ENCODE assay signal across 8 mouse cellular contexts in the genomic region with DNA sequence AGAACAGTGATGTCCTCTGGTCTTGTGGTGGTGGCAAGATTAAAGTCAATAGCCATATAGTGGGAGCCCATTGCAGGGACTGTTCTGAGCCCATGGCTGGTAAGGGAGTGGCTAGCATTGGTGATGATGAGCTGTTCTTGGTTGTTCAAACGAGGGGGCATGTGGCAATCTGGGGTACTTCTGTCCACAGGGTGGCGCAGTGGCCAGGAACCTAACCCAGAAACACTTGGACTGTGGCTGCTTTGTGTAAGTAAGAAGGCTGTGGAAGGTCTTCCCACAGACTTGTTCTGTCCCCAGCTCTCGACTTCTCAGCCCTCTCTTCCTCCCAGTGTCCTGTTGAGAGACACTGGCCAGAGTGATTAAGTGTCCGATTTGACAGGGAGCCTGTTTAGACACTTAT. TPM values are rescaled to one million over a fixed set of nuclear protein-coding genes. Genes with fewer than 3 reads are reported as not detected.
DNase-seq lines count a peak whose midpoint lies in the region; ATAC-seq and TF ChIP-seq lines count a peak whose summit lies in the region.

No protein-coding gene starts in this region.

- 21% methylated on average over 4 of the region's 4 CpGs for WGBS in forebrain, embryonic 15.5 days
- WGBS in intestine, postnatal 0 days = 17% methylated on average over 4 of the region's 4 CpGs
- WGBS in lung, embryonic 16.5 days = 16% methylated on average over 4 of the region's 4 CpGs

- no peak overlapping the region for H3K4me2 ChIP-seq in CH12.LX (ENCODE audit: insufficient read depth, low read depth, poor library complexity, severe bottlenecking)
- peak overlapping the region; percentile 21 for H3K4me2 ChIP-seq in forebrain, embryonic 15.5 days (replicated peaks)
- no peak overlapping the region; the same call in 1 of the 2 replicates for H3K4me2 ChIP-seq in intestine, postnatal 0 days (replicated peaks; ENCODE audit: low read depth)
- H3K4me2 ChIP-seq in lung, embryonic 16.5 days (ENCODE audit: low read depth, low read length) = peak overlapping the region; percentile 18; the same call in 1 of the 2 replicates

- peak; percentile 58 for DNase-seq in 416B (ENCODE audit: low read depth)
- peak; percentile 46 for DNase-seq in CH12.LX (ENCODE audit: extremely low read depth)
- DNase-seq in cerebellum, adult 11-12 months = peak; percentile 28
- DNase-seq in right cerebral cortex, adult 2 months (ENCODE audit: low spot score in 2 of 2) = peak; percentile 56 to 75
- no peak for DNase-seq in gastrocnemius, adult 8-10 months (ENCODE audit: low spot score in 2 of 2)

- no peak overlapping the region for H3K4me3 ChIP-seq in CH12.LX (replicated peaks in 1 of 3; ENCODE audit: low read depth in 2 of 3, low read length in 2 of 3, poor library complexity in 1 of 3)
- H3K4me3 ChIP-seq in forebrain, embryonic 15.5 days = 0 out of 2 replicates have a peak overlapping the region, but pooled peaks have one; percentile 2
- H3K4me3 ChIP-seq in intestine, postnatal 0 days (ENCODE audit: low read depth, low read length) = no peak overlapping the region
- no peak overlapping the region for H3K4me3 ChIP-seq in lung, embryonic 16.5 days (ENCODE audit: low read length)

- no peak overlapping the region for H3K9ac ChIP-seq in CH12.LX (ENCODE audit: insufficient read depth, low read depth)
- H3K9ac ChIP-seq in forebrain, embryonic 15.5 days (replicated peaks) = peak overlapping the region; percentile 20; the same call in 1 of the 2 replicates
- no peak overlapping the region for H3K9ac ChIP-seq in intestine, postnatal 0 days (ENCODE audit: low read depth, low read length)
- no peak overlapping the region for H3K9ac ChIP-seq in lung, embryonic 16.5 days (ENCODE audit: low read length)

- no peak for TF ChIP-seq EP300 in CH12.LX (IDR thresholded peaks at IDR 0.05; ENCODE audit: low read length)

- H3K27ac ChIP-seq in CH12.LX (ENCODE audit: insufficient read depth, low read depth) = no peak overlapping the region
- H3K27ac ChIP-seq in forebrain, embryonic 15.5 days (replicated peaks) = peak overlapping the region; percentile 25; the same call in 1 of the 2 replicates
- no peak overlapping the region for H3K27ac ChIP-seq in intestine, postnatal 0 days (ENCODE audit: low read depth, low read length)
- H3K27ac ChIP-seq in lung, embryonic 16.5 days (ENCODE audit: low read length) = no peak overlapping the region

- no peaks in the 10 kb centered on the region for H3K9me3 ChIP-seq in CH12.LX (replicated peaks; ENCODE audit: low read length)
- H3K9me3 ChIP-seq in forebrain, embryonic 15.5 days = no peaks in the 10 kb centered on the region
- no peaks in the 10 kb centered on the region for H3K9me3 ChIP-seq in intestine, postnatal 0 days (ENCODE audit: control insufficient read depth)
- no peaks in the 10 kb centered on the region for H3K9me3 ChIP-seq in lung, embryonic 16.5 days (ENCODE audit: control insufficient read depth, low read length)

- peaks cover 27% of the 10 kb centered on the region for H3K27me3 ChIP-seq in CH12.LX (replicated peaks)
- H3K27me3 ChIP-seq in forebrain, embryonic 15.5 days = no peaks in the 10 kb centered on the region
- peaks cover 8% of the 10 kb centered on the region for H3K27me3 ChIP-seq in intestine, postnatal 0 days (replicated peaks; ENCODE audit: control insufficient read depth, insufficient read depth, low read length)
- H3K27me3 ChIP-seq in lung, embryonic 16.5 days (ENCODE audit: control insufficient read depth, insufficient read depth, low read depth, low read length) = peaks cover 17% of the 10 kb centered on the region

- ATAC-seq in forebrain, embryonic 15.5 days (replicated peaks) = peak; percentile 75
- no peak; the same call in 1 of the 2 replicates for ATAC-seq in intestine, postnatal 0 days
- ATAC-seq in lung, embryonic 16.5 days (ENCODE audit: low read depth) = no peak

- peaks cover 0 to 5% of the 10 kb centered on the region in 2 experiments; a peak in 1 of 4 replicates for H3K4me1 ChIP-seq in CH12.LX (ENCODE audit: control insufficient read depth in 1 of 2, insufficient read depth in 2 of 2)
- H3K4me1 ChIP-seq in forebrain, embryonic 15.5 days = peaks cover 10% of the 10 kb centered on the region; the same call in 1 of the 2 replicates
- H3K4me1 ChIP-seq in intestine, postnatal 0 days (replicated peaks; ENCODE audit: control insufficient read depth, insufficient read depth, low read length) = no peaks in the 10 kb centered on the region
- H3K4me1 ChIP-seq in lung, embryonic 16.5 days (replicated peaks; ENCODE audit: control insufficient read depth, insufficient read depth, low read length) = no peaks in the 10 kb centered on the region

- no peaks in the 10 kb centered on the region for H3K36me3 ChIP-seq in CH12.LX (replicated peaks in 1 of 2; ENCODE audit: control insufficient read depth in 1 of 2, insufficient read depth in 1 of 2, low read length in 1 of 2)
- H3K36me3 ChIP-seq in forebrain, embryonic 15.5 days = no peaks in the 10 kb centered on the region
- H3K36me3 ChIP-seq in intestine, postnatal 0 days (ENCODE audit: control insufficient read depth, insufficient read depth) = no peaks in the 10 kb centered on the region
- H3K36me3 ChIP-seq in lung, embryonic 16.5 days (ENCODE audit: control insufficient read depth, insufficient read depth, low read length) = no peaks in the 10 kb centered on the region

- peak in 1 of 2 experiments; percentile 79; a peak in 3 of 4 replicates for TF ChIP-seq CTCF in CH12.LX (conservative IDR thresholded peaks at IDR 0.05 in 1 of 2, IDR thresholded peaks at IDR 0.05 in 1 of 2; ENCODE audit: low read depth in 2 of 2, low read length in 2 of 2)
- peak; percentile 80 for TF ChIP-seq CTCF in intestine, postnatal 0 days (IDR thresholded peaks at IDR 0.05; ENCODE audit: low read depth)

- TF ChIP-seq POLR2A in CH12.LX (IDR thresholded peaks at IDR 0.05; ENCODE audit: low read depth, low read length) = no peak

- dilution Hi-C loops in CH12.LX (cut with MboI; ENCODE audit: extremely low pct_ligation_motif_present, extremely low pct_unique_long_range_greater_than_20kb, low sequenced_read_pairs) = no loop called here

- TF ChIP-seq RAD21 in CH12.LX (IDR thresholded peaks at IDR 0.05; ENCODE audit: low read depth, low read length) = peak; percentile 50

- in situ Hi-C loops in CH12.LX (cut with MboI; ENCODE audit: low pct_ligation_motif_present, low pct_unique_long_range_greater_than_20kb, low sequenced_read_pairs) = loop anchor here (10.0 kb wide), 1 partner anchor 174 kb away; no protein-coding TSS in a partner anchor

- no peaks in the 10 kb centered on the region for H3K79me2 ChIP-seq in CH12.LX (replicated peaks; ENCODE audit: control insufficient read depth, extremely low read depth, insufficient read depth, poor library complexity, severe bottlenecking)

TF ChIP-seq in CH12.LX, 34 proteins besides CTCF, POLR2A, EP300 and RAD21:
- TF ChIP-seq RCOR1 (conservative IDR thresholded peaks at IDR 0.05; ENCODE audit: low read depth, low read length) (no peak), PAX5 (IDR thresholded peaks at IDR 0.05; ENCODE audit: low read length) (no peak), HCFC1 (IDR thresholded peaks at IDR 0.05; ENCODE audit: low read depth, low read length) (no peak), SMC3 (IDR thresholded peaks at IDR 0.05; ENCODE audit: low read depth, low read length) (peak; percentile 86), UBTF (IDR thresholded peaks at IDR 0.05; ENCODE audit: low read depth, low read length) (no peak)

RNA-seq across cellular contexts. Expression of a gene that starts 9.0 kb away (rescaled TPM):
- total RNA-seq in CH12.LX (2012; rRNA removed) (not detected in 2 replicates), CH12.LX (2014; rRNA removed) (not detected in 2 replicates)
- 0.06 TPM in 1 of 2 replicates, not detected in the other for polyA plus RNA-seq in CH12.LX (2012; ENCODE audit: insufficient read length, low read depth)
- polyA plus RNA-seq in forebrain, embryonic 15.5 days (2015; fragmentation: Nextera tagmentation; extraction: Ambion mirVana) = 9.0 and 10.4 TPM in 2 replicates
- 4.6 TPM in 2 replicates for polyA plus RNA-seq in intestine, postnatal 0 days (2015; fragmentation: Nextera tagmentation; extraction: Ambion mirVana)
- 0.68 and 1.1 TPM in 2 replicates for polyA plus RNA-seq in lung, embryonic 16.5 days (2015; fragmentation: Nextera tagmentation; extraction: Ambion mirVana)
- 1 to 10 TPM; 1.3 to 2.3 (median 1.8) TPM for total RNA-seq in gastrocnemius, adult 8-10 months (2022)

RNA-seq across cellular contexts. Expression of a gene that starts 56.6 kb away (rescaled TPM):
- 42.1 and 50.5 TPM in 2 replicates for total RNA-seq in CH12.LX (2012; rRNA removed)
- total RNA-seq in CH12.LX (2014; rRNA removed) = 64.0 and 69.3 TPM in 2 replicates
- polyA plus RNA-seq in CH12.LX (2012; ENCODE audit: insufficient read length, low read depth) = 42.0 and 47.1 TPM in 2 replicates
- polyA plus RNA-seq in forebrain, embryonic 15.5 days (2015; fragmentation: Nextera tagmentation; extraction: Ambion mirVana) = 80.2 and 80.9 TPM in 2 replicates
- 27.7 and 28.4 TPM in 2 replicates for polyA plus RNA-seq in intestine, postnatal 0 days (2015; fragmentation: Nextera tagmentation; extraction: Ambion mirVana)
- 44.4 and 50.0 TPM in 2 replicates for polyA plus RNA-seq in lung, embryonic 16.5 days (2015; fragmentation: Nextera tagmentation; extraction: Ambion mirVana)
- 1 to 10 TPM; 4.8 to 8.6 (median 6.6) TPM for total RNA-seq in gastrocnemius, adult 8-10 months (2022)

Comparison
In these comparisons a context has a peak if more than half of its experiments do, and no peak if none do; other contexts are left out.
1. DNase-seq: peak in 416B (single experiment), CH12.LX (single experiment), cerebellum, adult 11-12 months (single experiment) and right cerebral cortex, adult 2 months (2 of 2); none in gastrocnemius, adult 8-10 months (0 of 2).
2. H3K4me2 ChIP-seq: peak in forebrain, embryonic 15.5 days (single experiment) and lung, embryonic 16.5 days (single experiment); none in CH12.LX (single experiment) and intestine, postnatal 0 days (single experiment).